Mouse (Mus musculus) bone marrow macrophage, adult 2 months (primary cell): ENCODE measurements around the gene Smad1.

ENCODE experiments used
- CTCF ChIP-seq: IDR thresholded peaks from 2 replicates; pipeline ENCODE4 v1.5.1; 2012; ENCODE audit warnings: low read depth, mild to moderate bottlenecking, low read length, moderate library complexity
- POLR2A ChIP-seq: IDR thresholded peaks from 2 replicates; pipeline ENCODE4 v1.6.1; 2012; ENCODE audit warnings: mild to moderate bottlenecking, low read depth, low read length, borderline replicate concordance

- TF ChIP-seq CTCF (no peak), POLR2A (no peak)
Observed at GRCm38 (mm10) chr8:79398251-79398981, 902 bp downstream of the Smad1 start.
